Mouse (Mus musculus): ENCODE results near the gene Depp1.
"Not testable (repeated sequence)": the region's sequence is repeated elsewhere in the genome, so short reads cannot be mapped to it uniquely, and the experiment has no call there.

Gene Depp1

GRCm38 (mm10) chr6:116650406-116650805, at the start of gene Depp1:
Gene Depp1, plus strand, starts transcription at chr6:116650609.
- DNase-seq (ENCODE audit: low spot score in 2 of 2), result no peak

- not testable (repeated sequence) for DNase-seq (ENCODE audit: low spot score in 2 of 2)
Observed at GRCm38 (mm10) chr6:116600969-116601368, 49.4 kb upstream of the Depp1 start.

- no peak for DNase-seq (ENCODE audit: low spot score in 2 of 2)
Observed at GRCm38 (mm10) chr6:116607230-116607629, 43.2 kb upstream of the Depp1 start.

- DNase-seq (ENCODE audit: low spot score in 2 of 2), result no peak
Observed at GRCm38 (mm10) chr6:116615719-116616118, 34.7 kb upstream of the Depp1 start.

- no peak for DNase-seq (ENCODE audit: low spot score in 2 of 2)
Observed at GRCm38 (mm10) chr6:116618073-116618472, 32.3 kb upstream of the Depp1 start.

GRCm38 (mm10) chr6:116621318-116622023, 28.9 kb upstream of the Depp1 start:
- no peak for DNase-seq (ENCODE audit: low spot score in 2 of 2)

GRCm38 (mm10) chr6:116626417-116626816, 24.0 kb upstream of the Depp1 start:
- peak in 1 of 2 experiments; percentile 62 for DNase-seq (ENCODE audit: low spot score in 2 of 2)

GRCm38 (mm10) chr6:116628095-116628494, 22.3 kb upstream of the Depp1 start:
- no peak for DNase-seq (ENCODE audit: low spot score in 2 of 2)

- peak; percentile 57 to 80 for DNase-seq (ENCODE audit: low spot score in 2 of 2)
Observed at GRCm38 (mm10) chr6:116628539-116629171, 21.8 kb upstream of the Depp1 start, which contains the start of gene Zfp422. Gene Zfp422, minus strand, starts transcription at chr6:116628999.

- peak in 1 of 2 experiments; percentile 49 for DNase-seq (ENCODE audit: low spot score in 2 of 2)
Observed at GRCm38 (mm10) chr6:116629766-116630165, 20.6 kb upstream of the Depp1 start.

- DNase-seq (ENCODE audit: low spot score in 2 of 2), result peak; percentile 73 to 89
Observed at GRCm38 (mm10) chr6:116632129-116632528, 18.3 kb upstream of the Depp1 start.

GRCm38 (mm10) chr6:116633741-116634695, 16.4 kb upstream of the Depp1 start:
- DNase-seq (ENCODE audit: low spot score in 2 of 2), result peak in 1 of 2 experiments; percentile 49

- peak in 1 of 2 experiments; percentile 58 for DNase-seq (ENCODE audit: low spot score in 2 of 2)
Observed at GRCm38 (mm10) chr6:116635251-116636180, 14.9 kb upstream of the Depp1 start.

- DNase-seq (ENCODE audit: low spot score in 2 of 2), result peak in 1 of 2 experiments; percentile 47
Observed at GRCm38 (mm10) chr6:116636581-116637235, 13.7 kb upstream of the Depp1 start.

- DNase-seq (ENCODE audit: low spot score in 2 of 2), result no peak
Observed at GRCm38 (mm10) chr6:116637496-116637895, 12.9 kb upstream of the Depp1 start.

GRCm38 (mm10) chr6:116638871-116639270, 11.5 kb upstream of the Depp1 start:
- DNase-seq (ENCODE audit: low spot score in 2 of 2), result no peak

- no peak for DNase-seq (ENCODE audit: low spot score in 2 of 2)
Observed at GRCm38 (mm10) chr6:116639663-116640062, 10.7 kb upstream of the Depp1 start.

GRCm38 (mm10) chr6:116642942-116643341, 7.5 kb upstream of the Depp1 start:
- DNase-seq (ENCODE audit: low spot score in 2 of 2), result no peak

GRCm38 (mm10) chr6:116643881-116644280, 6.5 kb upstream of the Depp1 start:
- no peak for DNase-seq (ENCODE audit: low spot score in 2 of 2)

- no peak for DNase-seq (ENCODE audit: low spot score in 2 of 2)
Observed at GRCm38 (mm10) chr6:116644335-116644734, 6.1 kb upstream of the Depp1 start.
